ENCODE assay signal across 8 mouse cellular contexts in genomic region chr9:64903386-64903785, GRCm38 (mm10). TPM values are rescaled to one million over a fixed set of nuclear protein-coding genes. Genes with fewer than 3 reads are reported as not detected.
DNase-seq lines count a peak whose midpoint lies in the region; ATAC-seq lines count a peak whose summit lies in the region.

No protein-coding gene starts in this region.

- ATAC-seq in granulocyte monocyte progenitor cell, adult 5-6 weeks (replicated peaks; ENCODE audit: poor library complexity, severe bottlenecking) = peak; percentile 67

- peak; percentile 93 for DNase-seq in heart, adult 11 months
- no peak for DNase-seq in heart, postnatal 25 days (ENCODE audit: low spot score)
- peak; percentile 83 for DNase-seq in ZHBTc4 (ENCODE audit: low read depth, low spot score)
- DNase-seq in cerebellum, postnatal 4 days (ENCODE audit: low spot score in 2 of 2) = peak; percentile 60 to 73
- peak; percentile 65 to 80 for DNase-seq in layer of hippocampus, postnatal 14 days (ENCODE audit: low spot score in 2 of 2)
- DNase-seq in naive thymus-derived CD4-positive, alpha-beta T cell, adult 2 months (ENCODE audit: low read depth) = peak; percentile 83
- DNase-seq in telencephalon, adult 2 months (ENCODE audit: low read depth, low spot score) = peak; percentile 63

- intact Hi-C loops in heart, postnatal 25 days (cut with DNase I) = loop anchor here (2.0 kb wide), 2 partner anchors 33 to 125 kb away; no protein-coding TSS in a partner anchor

RNA-seq across cellular contexts. Expression of gene Slc24a1, which starts 48.0 kb away (rescaled TPM):
- under 1 TPM; 0.08 to 0.10 TPM for total RNA-seq in heart, postnatal 25 days (2021)
- not detected in 2 replicates for total RNA-seq in granulocyte monocyte progenitor cell, adult 5-6 weeks (2014; fragmentation: Nextera tagmentation)
- not detected in 2 replicates for total RNA-seq in granulocyte monocyte progenitor cell, adult 5-6 weeks (2017)
- under 1 TPM; 0.12 to 0.28 TPM for total RNA-seq in layer of hippocampus, postnatal 14 days (2021)

RNA-seq across cellular contexts. Expression of gene Ints14, which starts 57.3 kb away (rescaled TPM):
- total RNA-seq in heart, postnatal 25 days (2021) = 10 to 100 TPM; 16.1 to 16.4 TPM
- total RNA-seq in granulocyte monocyte progenitor cell, adult 5-6 weeks (2014; fragmentation: Nextera tagmentation) = 27.8 and 39.6 TPM in 2 replicates
- total RNA-seq in granulocyte monocyte progenitor cell, adult 5-6 weeks (2017) = 29.8 and 32.1 TPM in 2 replicates
- 10 to 100 TPM; 22.4 to 25.0 TPM for total RNA-seq in layer of hippocampus, postnatal 14 days (2021)
